Mouse (Mus musculus): Measurements from ENCODE around the gene Bmp4. TPM values are rescaled to one million over a fixed set of nuclear protein-coding genes. Genes with fewer than 3 reads are reported as not detected.

The Bmp4 gene
- polyA plus RNA-seq, 1 experiment, result 271 TPM

- TF ChIP-seq CTCF (IDR thresholded peaks at IDR 0.05; ENCODE audit: insufficient read depth, low read length) (no peak), POLR2A (IDR thresholded peaks at IDR 0.05; ENCODE audit: borderline replicate concordance, extremely low read depth, low read depth, low read length) (no peak)
- Histone ChIP-seq H3K4me1 (ENCODE audit: control insufficient read depth, insufficient read depth, low read length) (no peaks in the 10 kb centered on the region), H3K4me3 (replicated peaks; ENCODE audit: extremely low read depth, low read depth, low read length) (no peak overlapping the region)
- WGBS, result 63% methylated on average over 4 of the region's 4 CpGs
- DNase-seq, result no peak
Observed at GRCm38 (mm10) chr14:46410557-46411120, 20.2 kb upstream of the Bmp4 start.

GRCm38 (mm10) chr14:46409016-46409415 lies 18.5 kb upstream of the Bmp4 start:
- no peak for DNase-seq
- TF ChIP-seq CTCF (IDR thresholded peaks at IDR 0.05; ENCODE audit: insufficient read depth, low read length) (no peak), POLR2A (IDR thresholded peaks at IDR 0.05; ENCODE audit: borderline replicate concordance, extremely low read depth, low read depth, low read length) (no peak)
- Histone ChIP-seq H3K4me1 (ENCODE audit: control insufficient read depth, insufficient read depth, low read length) (no peaks in the 10 kb centered on the region), H3K4me3 (replicated peaks; ENCODE audit: extremely low read depth, low read depth, low read length) (no peak overlapping the region)
- 84% methylated on average over 10 of the region's 10 CpGs for WGBS

DNA sequence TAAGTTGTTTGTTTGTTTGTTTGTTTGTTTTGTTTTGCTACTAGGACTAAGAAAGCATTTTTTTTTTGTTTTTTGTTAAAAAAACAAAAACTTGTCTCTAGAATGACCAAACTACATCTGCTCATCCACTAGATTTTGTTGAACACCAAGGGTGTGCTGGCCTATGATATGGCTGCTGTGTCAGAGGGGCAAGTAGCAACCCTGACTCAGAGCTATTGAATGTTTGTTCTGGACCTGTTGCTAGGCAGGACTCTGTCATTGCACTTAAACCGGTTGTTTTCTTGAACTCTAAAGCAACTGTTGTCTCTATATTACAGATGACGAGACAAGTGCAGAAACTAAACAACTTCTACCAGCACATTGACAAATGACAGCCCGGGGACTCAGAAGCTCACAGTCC lies 17.9 kb upstream of the Bmp4 start:
- no peaks in the 10 kb centered on the region for H3K4me1 ChIP-seq (ENCODE audit: control insufficient read depth, insufficient read depth, low read length)
- no peak overlapping the region for H3K4me3 ChIP-seq (replicated peaks; ENCODE audit: extremely low read depth, low read depth, low read length)
- no peak for DNase-seq
- WGBS, result 68% methylated on average over 3 of the region's 3 CpGs
- no peak for TF ChIP-seq POLR2A (IDR thresholded peaks at IDR 0.05; ENCODE audit: borderline replicate concordance, extremely low read depth, low read depth, low read length)
- TF ChIP-seq CTCF (IDR thresholded peaks at IDR 0.05; ENCODE audit: insufficient read depth, low read length), result no peak

- DNase-seq, result no peak
- TF ChIP-seq CTCF (IDR thresholded peaks at IDR 0.05; ENCODE audit: insufficient read depth, low read length) (no peak), POLR2A (IDR thresholded peaks at IDR 0.05; ENCODE audit: borderline replicate concordance, extremely low read depth, low read depth, low read length) (no peak)
- WGBS, result 68% methylated on average over 2 of the region's 2 CpGs
- no peaks in the 10 kb centered on the region for H3K4me1 ChIP-seq (ENCODE audit: control insufficient read depth, insufficient read depth, low read length)
- no peak overlapping the region for H3K4me3 ChIP-seq (replicated peaks; ENCODE audit: extremely low read depth, low read depth, low read length)
Observed at GRCm38 (mm10) chr14:46399925-46400324, 9.5 kb upstream of the Bmp4 start.

- 13% methylated on average over 27 of the region's 27 CpGs for WGBS
- peak; percentile 54 for DNase-seq
- Histone ChIP-seq H3K4me1 (ENCODE audit: control insufficient read depth, insufficient read depth, low read length) (no peaks in the 10 kb centered on the region), H3K4me3 (replicated peaks; ENCODE audit: extremely low read depth, low read depth, low read length) (peak overlapping the region; percentile 35)
- TF ChIP-seq POLR2A (IDR thresholded peaks at IDR 0.05; ENCODE audit: borderline replicate concordance, extremely low read depth, low read depth, low read length) (no peak), CTCF (IDR thresholded peaks at IDR 0.05; ENCODE audit: insufficient read depth, low read length) (no peak)
Observed at GRCm38 (mm10) chr14:46398091-46398695, 7.7 kb upstream of the Bmp4 start.

- Histone ChIP-seq H3K4me1 (ENCODE audit: control insufficient read depth, insufficient read depth, low read length) (no peaks in the 10 kb centered on the region), H3K4me3 (replicated peaks; ENCODE audit: extremely low read depth, low read depth, low read length) (no peak overlapping the region)
- TF ChIP-seq POLR2A (IDR thresholded peaks at IDR 0.05; ENCODE audit: borderline replicate concordance, extremely low read depth, low read depth, low read length) (no peak), CTCF (IDR thresholded peaks at IDR 0.05; ENCODE audit: insufficient read depth, low read length) (no peak)
- DNase-seq, result no peak
- 67% methylated on average over 6 of the region's 6 CpGs for WGBS
Observed at GRCm38 (mm10) chr14:46391621-46392170, 1.2 kb upstream of the Bmp4 start.

- Histone ChIP-seq H3K4me1 (ENCODE audit: control insufficient read depth, insufficient read depth, low read length) (no peaks in the 10 kb centered on the region), H3K4me3 (replicated peaks; ENCODE audit: extremely low read depth, low read depth, low read length) (peak overlapping the region; percentile 84)
- 9% methylated on average over 24 of the region's 24 CpGs for WGBS
- peak; percentile 39 for DNase-seq
- TF ChIP-seq CTCF (IDR thresholded peaks at IDR 0.05; ENCODE audit: insufficient read depth, low read length) (no peak), POLR2A (IDR thresholded peaks at IDR 0.05; ENCODE audit: borderline replicate concordance, extremely low read depth, low read depth, low read length) (no peak)
Observed at GRCm38 (mm10) chr14:46389438-46390248, 826 bp downstream of the Bmp4 start.

GRCm38 (mm10) chr14:46388636-46389035 lies 1.8 kb downstream of the Bmp4 start:
- H3K4me1 ChIP-seq (ENCODE audit: control insufficient read depth, insufficient read depth, low read length), result no peaks in the 10 kb centered on the region
- 2% methylated on average over 27 of the region's 27 CpGs for WGBS
- DNase-seq, result peak; percentile 75
- peak overlapping the region; percentile 71 for H3K4me3 ChIP-seq (replicated peaks; ENCODE audit: extremely low read depth, low read depth, low read length)
- TF ChIP-seq POLR2A (IDR thresholded peaks at IDR 0.05; ENCODE audit: borderline replicate concordance, extremely low read depth, low read depth, low read length) (no peak), CTCF (IDR thresholded peaks at IDR 0.05; ENCODE audit: insufficient read depth, low read length) (0 out of 2 replicates have a peak, but pooled peaks have one; percentile 20)

DNA sequence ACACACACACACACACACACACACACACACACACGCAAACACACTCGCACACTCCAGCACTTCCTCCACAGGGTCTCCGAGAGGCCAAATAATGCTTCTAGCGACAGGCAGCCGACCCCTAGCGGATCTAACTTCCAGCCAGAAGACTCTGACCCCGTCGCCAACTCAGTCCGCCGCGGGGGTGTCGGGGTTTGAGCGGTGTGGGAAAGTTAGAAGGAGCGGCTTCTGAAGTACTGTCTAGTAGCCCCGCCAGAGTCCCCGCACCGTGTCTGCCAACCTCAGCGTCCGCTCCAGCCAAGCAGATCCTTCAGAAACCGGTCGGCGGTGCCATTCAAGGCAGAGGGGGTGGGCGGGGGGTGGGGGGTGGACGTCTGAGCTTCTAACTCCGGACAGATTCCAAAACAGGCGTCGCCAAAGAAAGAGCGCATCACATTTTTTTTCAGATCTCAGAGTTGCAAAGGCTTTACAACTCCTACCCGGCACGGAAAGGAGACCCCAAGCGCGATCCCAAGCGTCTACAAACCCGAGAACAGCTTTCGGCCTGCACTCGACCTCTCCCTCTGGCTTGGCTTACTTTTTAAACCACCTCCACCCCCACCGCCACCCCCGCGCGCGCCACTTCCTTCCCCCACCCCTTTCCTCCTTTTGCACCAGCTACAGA lies 2.5 kb downstream of the Bmp4 start:
- 2% methylated on average over 41 of the region's 41 CpGs for WGBS
- DNase-seq, result peak; percentile 60
- TF ChIP-seq POLR2A (IDR thresholded peaks at IDR 0.05; ENCODE audit: borderline replicate concordance, extremely low read depth, low read depth, low read length) (peak; percentile 39; the same call in 1 of the 2 replicates), CTCF (IDR thresholded peaks at IDR 0.05; ENCODE audit: insufficient read depth, low read length) (no peak)
- H3K4me1 ChIP-seq (ENCODE audit: control insufficient read depth, insufficient read depth, low read length), result no peaks in the 10 kb centered on the region
- H3K4me3 ChIP-seq (replicated peaks; ENCODE audit: extremely low read depth, low read depth, low read length), result peak overlapping the region; percentile 71

Measured in lung, adult 2 months (tissue).